Mouse (Mus musculus): Measurements from ENCODE around the gene Etnppl.

The Etnppl gene

GRCm38 (mm10) chr3:130617439-130617898 lies at the start of gene Etnppl:
Gene Etnppl (plus strand): TSS chr3:130617448.
- DNase-seq (ENCODE audit: low spot score in 2 of 2), result no peak

GRCm38 (mm10) chr3:130568331-130569095 lies 48.7 kb upstream of the Etnppl start:
- DNase-seq (ENCODE audit: low spot score in 2 of 2), result no peak

- no peak for DNase-seq (ENCODE audit: low spot score in 2 of 2)
Measured at GRCm38 (mm10) chr3:130573243-130573642, 44.0 kb upstream of the Etnppl start.

GRCm38 (mm10) chr3:130574652-130575051 lies 42.6 kb upstream of the Etnppl start:
- no peak for DNase-seq (ENCODE audit: low spot score in 2 of 2)

- DNase-seq (ENCODE audit: low spot score in 2 of 2), result no peak
Measured at GRCm38 (mm10) chr3:130576683-130577082, 40.6 kb upstream of the Etnppl start.

GRCm38 (mm10) chr3:130579501-130579900 lies 37.7 kb upstream of the Etnppl start:
- no peak for DNase-seq (ENCODE audit: low spot score in 2 of 2)

- no peak for DNase-seq (ENCODE audit: low spot score in 2 of 2)
Measured at GRCm38 (mm10) chr3:130581577-130581976, 35.7 kb upstream of the Etnppl start.

- DNase-seq (ENCODE audit: low spot score in 2 of 2), result no peak
Measured at GRCm38 (mm10) chr3:130582903-130583664, 34.2 kb upstream of the Etnppl start.

- no peak for DNase-seq (ENCODE audit: low spot score in 2 of 2)
Measured at GRCm38 (mm10) chr3:130584007-130584406, 33.2 kb upstream of the Etnppl start.

- no peak for DNase-seq (ENCODE audit: low spot score in 2 of 2)
Measured at GRCm38 (mm10) chr3:130595050-130595449, 22.2 kb upstream of the Etnppl start.

GRCm38 (mm10) chr3:130601491-130601890 lies 15.8 kb upstream of the Etnppl start:
- DNase-seq (ENCODE audit: low spot score in 2 of 2), result no peak

- no peak for DNase-seq (ENCODE audit: low spot score in 2 of 2)
Measured at GRCm38 (mm10) chr3:130607924-130608323, 9.3 kb upstream of the Etnppl start.

- no peak for DNase-seq (ENCODE audit: low spot score in 2 of 2)
Measured at GRCm38 (mm10) chr3:130614444-130614843, 2.8 kb upstream of the Etnppl start.

GRCm38 (mm10) chr3:130615625-130616024 lies 1.6 kb upstream of the Etnppl start:
- no peak for DNase-seq (ENCODE audit: low spot score in 2 of 2)

GRCm38 (mm10) chr3:130620517-130621146 lies 3.4 kb downstream of the Etnppl start:
- DNase-seq (ENCODE audit: low spot score in 2 of 2), result no peak

- DNase-seq (ENCODE audit: low spot score in 2 of 2), result no peak
Measured at GRCm38 (mm10) chr3:130628358-130628757, 11.1 kb downstream of the Etnppl start.

GRCm38 (mm10) chr3:130633859-130634258 lies 16.6 kb downstream of the Etnppl start:
- no peak for DNase-seq (ENCODE audit: low spot score in 2 of 2)

GRCm38 (mm10) chr3:130646110-130646810 lies 29.0 kb downstream of the Etnppl start:
- no peak for DNase-seq (ENCODE audit: low spot score in 2 of 2)

- no peak for DNase-seq (ENCODE audit: low spot score in 2 of 2)
Measured at GRCm38 (mm10) chr3:130649569-130649968, 32.3 kb downstream of the Etnppl start.

- DNase-seq (ENCODE audit: low spot score in 2 of 2), result no peak
Measured at GRCm38 (mm10) chr3:130660619-130661018, 43.4 kb downstream of the Etnppl start.

GRCm38 (mm10) chr3:130662496-130662895 lies 45.2 kb downstream of the Etnppl start:
- no peak for DNase-seq (ENCODE audit: low spot score in 2 of 2)

GRCm38 (mm10) chr3:130671291-130671690 lies 54.0 kb downstream of the Etnppl start:
- DNase-seq (ENCODE audit: low spot score in 2 of 2), result no peak

All from spleen, postnatal 36 days (tissue).